Mouse (Mus musculus) left cerebral cortex, postnatal 4 days (tissue): Measurements from ENCODE around the gene Vmn2r35. TPM values are rescaled to one million over a fixed set of nuclear protein-coding genes. Genes with fewer than 3 reads are reported as not detected.
"Not testable (repeated sequence)": the region's sequence is repeated elsewhere in the genome, so short reads cannot be mapped to it uniquely, and the experiment has no call there.

Experiments
- DNase-seq: peaks from one replicate; pipeline ENCODE4 v3.0.0-alpha.2; 2022
- intact Hi-C: fragments of 180-260 bp; cut with DNase I; formaldehyde crosslinking; loops from one replicate; pipeline ENCODE4 v1.15.1; 2025
- total RNA-seq, 2 experiments: library from RNA; stranded (reverse); gene quantifications; 2 replicates each; pipeline ENCODE4 v1.2.3; 2021

The Vmn2r35 gene
- total RNA-seq: not detected

- intact Hi-C loops, DNase-seq: not testable (repeated sequence)
Measured at GRCm38 (mm10) chr7:7819767-7820166, at the start of gene Vmn2r35. Vmn2r35 (minus strand) TSS chr7:7819867.

- intact Hi-C loops, DNase-seq: not testable (repeated sequence)
Measured at GRCm38 (mm10) chr7:7794196-7794595, 25.5 kb downstream of the Vmn2r35 start.

Other genes with a start within 250 kb of the Vmn2r35 start
- gene Vmn2r34, start 130.4 kb downstream of the Vmn2r35 start, total RNA-seq: not detected
- not detected for gene Vmn2r36, start 82.6 kb upstream of the Vmn2r35 start, total RNA-seq